Mouse (Mus musculus) liver, embryonic 13.5 days (tissue): Measurements from ENCODE around the gene H2-M5. TPM values are rescaled to one million over a fixed set of nuclear protein-coding genes. Genes with fewer than 3 reads are reported as not detected.

Experiments
- ATAC-seq: fragments of 200-750 bp; cut with Nextera tagmentation; 2 replicates; pipeline ENCODE4 v1.8.0; 2017; ENCODE audit warnings: low read depth, mild to moderate bottlenecking, moderate number of reproducible peaks, moderate library complexity
- DNase-seq: peaks from one replicate; pipeline ENCODE4 v3.0.0; 2022
- H3K27ac ChIP-seq: fragments of 300-500 bp; sonication (generic); 2 replicates; pipeline ENCODE4 v1.5.1; 2015; ENCODE audit warnings: moderate library complexity, mild to moderate bottlenecking, inconsistent platforms
- H3K27me3 ChIP-seq: fragments of 300-500 bp; sonication (generic); 2 replicates; pipeline ENCODE4 v1.6.1; 2015; ENCODE audit warnings: mild to moderate bottlenecking, inconsistent platforms
- H3K36me3 ChIP-seq: fragments of 300-500 bp; sonication (generic); 2 replicates; pipeline ENCODE4 v1.6.1; 2015; ENCODE audit warnings: mild to moderate bottlenecking, inconsistent platforms
- H3K4me1 ChIP-seq: fragments of 300-500 bp; sonication (generic); replicated peaks from 2 replicates; pipeline ENCODE4 v1.6.1; 2015; ENCODE audit warnings: inconsistent platforms
- H3K4me2 ChIP-seq: fragments of 300-500 bp; sonication (generic); 2 replicates; pipeline ENCODE4 v1.6.1; 2015; ENCODE audit warnings: inconsistent platforms, mild to moderate bottlenecking, moderate library complexity
- H3K4me3 ChIP-seq: fragments of 300-500 bp; sonication (generic); replicated peaks from 2 replicates; pipeline ENCODE4 v1.5.1; 2015; ENCODE audit warnings: mild to moderate bottlenecking, inconsistent platforms
- H3K9ac ChIP-seq: fragments of 300-500 bp; sonication (generic); 2 replicates; pipeline ENCODE4 v1.6.1; 2015; ENCODE audit warnings: mild to moderate bottlenecking, inconsistent platforms
- H3K9me3 ChIP-seq: fragments of 300-500 bp; sonication (generic); replicated peaks from 2 replicates; pipeline ENCODE4 v1.6.1; 2016; ENCODE audit warnings: inconsistent platforms
- WGBS: fragments of 180-500 bp; shearing (Covaris S2); methylation state at CpG from one replicate; pipeline ENCODE4 v1.1.7; 2015; ENCODE audit not compliant: insufficient replicate concordance; 5-methylcytosine and 5-hydroxymethylcytosine counted together
- polyA plus RNA-seq: library from polyadenylated mRNA; unstranded; fragments of >200 nt; fragmentation: Nextera tagmentation; extraction: Ambion mirVana; gene quantifications from 2 replicates; pipeline ENCODE4 v1.2.1, GENCODE M21; 2015

Gene H2-M5
- polyA plus RNA-seq, 1 experiment from 2014 or later: not detected

GRCm38 (mm10) chr17:37011719-37012118 lies 22.4 kb upstream of the H2-M5 start:
- Histone ChIP-seq H3K4me3 (no peak overlapping the region), H3K27me3 (no peaks in the 10 kb centered on the region), H3K36me3 (no peaks in the 10 kb centered on the region), H3K27ac (no peak overlapping the region), H3K9ac (no peak overlapping the region), H3K4me1 (no peaks in the 10 kb centered on the region), H3K4me2 (no peak overlapping the region), H3K9me3 (no peaks in the 10 kb centered on the region)
- no peak for DNase-seq
- no peak for ATAC-seq
- WGBS: 61% methylated on average over 3 of the region's 3 CpGs

- Histone ChIP-seq H3K27ac (no peak overlapping the region), H3K9ac (no peak overlapping the region), H3K27me3 (peaks cover 2% of the 10 kb centered on the region; the same call in 1 of the 2 replicates), H3K36me3 (no peaks in the 10 kb centered on the region), H3K4me2 (no peak overlapping the region), H3K9me3 (no peaks in the 10 kb centered on the region), H3K4me3 (no peak overlapping the region), H3K4me1 (no peaks in the 10 kb centered on the region)
- ATAC-seq (no peak), DNase-seq (no peak)
- WGBS: 55% methylated on average over 17 of the region's 17 CpGs
Measured at GRCm38 (mm10) chr17:37009460-37010042, 20.2 kb upstream of the H2-M5 start.

GRCm38 (mm10) chr17:37008161-37008560 lies 18.8 kb upstream of the H2-M5 start:
- no peaks in the 10 kb centered on the region for H3K9me3 ChIP-seq
- H3K4me2 ChIP-seq: no peak overlapping the region
- no peaks in the 10 kb centered on the region for H3K36me3 ChIP-seq
- ATAC-seq (no peak), DNase-seq (no peak)
- 72% methylated on average over 6 of the region's 6 CpGs for WGBS
- no peaks in the 10 kb centered on the region for H3K4me1 ChIP-seq
- no peak overlapping the region for H3K9ac ChIP-seq
- no peak overlapping the region for H3K4me3 ChIP-seq
- no peak overlapping the region for H3K27ac ChIP-seq
- H3K27me3 ChIP-seq: peaks cover 14% of the 10 kb centered on the region

GRCm38 (mm10) chr17:37003366-37003765 lies 14.0 kb upstream of the H2-M5 start:
- 42% methylated on average over 4 of the region's 4 CpGs for WGBS
- DNase-seq: no peak
- H3K27ac ChIP-seq: no peak overlapping the region
- H3K4me2 ChIP-seq: peak overlapping the region; percentile 55
- peak overlapping the region; percentile 53 for H3K4me3 ChIP-seq
- no peaks in the 10 kb centered on the region for H3K4me1 ChIP-seq
- no peak overlapping the region for H3K9ac ChIP-seq
- ATAC-seq: no peak
- no peaks in the 10 kb centered on the region for H3K9me3 ChIP-seq
- H3K27me3 ChIP-seq: peaks cover 26% of the 10 kb centered on the region
- no peaks in the 10 kb centered on the region for H3K36me3 ChIP-seq

- Histone ChIP-seq H3K4me1 (no peaks in the 10 kb centered on the region), H3K9me3 (no peaks in the 10 kb centered on the region), H3K4me3 (peak overlapping the region; percentile 53), H3K4me2 (peak overlapping the region; percentile 55), H3K27me3 (peaks cover 26% of the 10 kb centered on the region), H3K27ac (no peak overlapping the region), H3K9ac (peak overlapping the region; percentile 54), H3K36me3 (no peaks in the 10 kb centered on the region)
- WGBS: 2% methylated on average over 49 of the region's 49 CpGs
- DNase-seq (no peak), ATAC-seq (peak; percentile 36; the same call in 1 of the 2 replicates)
Measured at GRCm38 (mm10) chr17:37002364-37003330, 13.3 kb upstream of the H2-M5 start.

GRCm38 (mm10) chr17:37000863-37001262 lies 11.5 kb upstream of the H2-M5 start, which contains the start of gene Zfp57:
Zfp57 (plus strand) TSS chr17:37001163.
- WGBS: 71% methylated on average over 7 of the region's 7 CpGs

GRCm38 (mm10) chr17:36998477-36998876 lies 9.1 kb upstream of the H2-M5 start:
- Histone ChIP-seq H3K4me2 (no peak overlapping the region), H3K27ac (no peak overlapping the region), H3K4me3 (no peak overlapping the region), H3K27me3 (peaks cover 15% of the 10 kb centered on the region), H3K4me1 (no peaks in the 10 kb centered on the region), H3K9ac (no peak overlapping the region), H3K9me3 (no peaks in the 10 kb centered on the region), H3K36me3 (no peaks in the 10 kb centered on the region)
- WGBS: 46% methylated on average over 2 of the region's 2 CpGs
- ATAC-seq (no peak), DNase-seq (no peak)

More at GRCm38 (mm10) chr17:37000863-37001262, 11.5 kb upstream of the H2-M5 start, which contains the start of gene Zfp57:
- ATAC-seq: no peak
- no peak for DNase-seq
- H3K9ac ChIP-seq: no peak within 1 kb of the TSS
- no peaks in the 10 kb centered on the region for H3K4me1 ChIP-seq
- H3K27ac ChIP-seq: no peak within 1 kb of the TSS
- no peaks in the 10 kb centered on the region for H3K36me3 ChIP-seq
- peaks cover 26% of the 10 kb centered on the region for H3K27me3 ChIP-seq
- no peak within 1 kb of the TSS for H3K4me3 ChIP-seq
- H3K9me3 ChIP-seq: no peaks in the 10 kb centered on the region
- H3K4me2 ChIP-seq: no peak within 1 kb of the TSS

GRCm38 (mm10) chr17:36997033-36997735 lies 7.8 kb upstream of the H2-M5 start:
- H3K4me1 ChIP-seq: no peaks in the 10 kb centered on the region
- H3K27me3 ChIP-seq: peaks cover 3% of the 10 kb centered on the region; the same call in 1 of the 2 replicates
- no peak overlapping the region for H3K4me2 ChIP-seq
- WGBS: 21% methylated on average over 7 of the region's 7 CpGs
- H3K27ac ChIP-seq: no peak overlapping the region
- no peaks in the 10 kb centered on the region for H3K9me3 ChIP-seq
- DNase-seq (no peak), ATAC-seq (no peak)
- H3K9ac ChIP-seq: no peak overlapping the region
- no peak overlapping the region for H3K4me3 ChIP-seq
- H3K36me3 ChIP-seq: no peaks in the 10 kb centered on the region

GRCm38 (mm10) chr17:36995448-36995847 lies 6.1 kb upstream of the H2-M5 start:
- Histone ChIP-seq H3K27ac (no peak overlapping the region), H3K36me3 (no peaks in the 10 kb centered on the region), H3K9me3 (no peaks in the 10 kb centered on the region), H3K9ac (no peak overlapping the region), H3K4me2 (no peak overlapping the region), H3K27me3 (no peaks in the 10 kb centered on the region), H3K4me1 (no peaks in the 10 kb centered on the region), H3K4me3 (no peak overlapping the region)
- 61% methylated on average over 3 of the region's 3 CpGs for WGBS
- no peak for DNase-seq
- ATAC-seq: no peak

GRCm38 (mm10) chr17:36994528-36994927 lies 5.2 kb upstream of the H2-M5 start:
- Histone ChIP-seq H3K9ac (no peak overlapping the region), H3K9me3 (no peaks in the 10 kb centered on the region), H3K4me2 (no peak overlapping the region), H3K4me1 (no peaks in the 10 kb centered on the region), H3K36me3 (no peaks in the 10 kb centered on the region), H3K27me3 (peaks cover 5% of the 10 kb centered on the region), H3K4me3 (no peak overlapping the region), H3K27ac (no peak overlapping the region)
- DNase-seq (no peak), ATAC-seq (no peak)
- 64% methylated on average over 2 of the region's 2 CpGs for WGBS

GRCm38 (mm10) chr17:36993770-36994325 lies 4.5 kb upstream of the H2-M5 start:
- 58% methylated on average over 4 of the region's 4 CpGs for WGBS
- H3K9me3 ChIP-seq: no peaks in the 10 kb centered on the region
- no peaks in the 10 kb centered on the region for H3K4me1 ChIP-seq
- no peaks in the 10 kb centered on the region for H3K36me3 ChIP-seq
- H3K27ac ChIP-seq: no peak overlapping the region
- H3K9ac ChIP-seq: no peak overlapping the region
- H3K4me2 ChIP-seq: no peak overlapping the region
- ATAC-seq (no peak), DNase-seq (no peak)
- peaks cover 12% of the 10 kb centered on the region for H3K27me3 ChIP-seq
- no peak overlapping the region for H3K4me3 ChIP-seq
